Mouse (Mus musculus) liver, embryonic 15.5 days (tissue): Measurements from ENCODE around the gene Zfp358. TPM values are rescaled to one million over a fixed set of nuclear protein-coding genes. Genes with fewer than 3 reads are reported as not detected.
A peak's percentile ranks its signal among the peaks of the same experiment; 100 is the strongest.

Experiments used
- ATAC-seq: fragments of 200-750 bp; cut with Nextera tagmentation; 2 replicates; pipeline ENCODE4 v1.8.0; 2017; ENCODE audit warnings: moderate number of reproducible peaks, mild to moderate bottlenecking, moderate library complexity; ENCODE audit not compliant: insufficient read depth
- H3K27ac ChIP-seq: fragments of 300-500 bp; sonication (generic); replicated peaks from 2 replicates; pipeline ENCODE4 v1.5.1; 2015; ENCODE audit warnings: mild to moderate bottlenecking, inconsistent platforms
- H3K27me3 ChIP-seq: fragments of 300-500 bp; sonication (generic); 2 replicates; pipeline ENCODE4 v1.6.1; 2015; ENCODE audit warnings: mild to moderate bottlenecking, inconsistent platforms
- H3K36me3 ChIP-seq: fragments of 300-500 bp; sonication (generic); replicated peaks from 2 replicates; pipeline ENCODE4 v1.6.1; 2015; ENCODE audit warnings: moderate library complexity, mild to moderate bottlenecking, inconsistent platforms
- H3K4me1 ChIP-seq: fragments of 300-500 bp; sonication (generic); replicated peaks from 2 replicates; pipeline ENCODE4 v1.6.1; 2015; ENCODE audit warnings: inconsistent platforms
- H3K4me2 ChIP-seq: fragments of 300-500 bp; sonication (generic); 2 replicates; pipeline ENCODE4 v1.6.1; 2015; ENCODE audit warnings: moderate library complexity, mild to moderate bottlenecking, inconsistent platforms
- H3K4me3 ChIP-seq: fragments of 300-500 bp; sonication (generic); replicated peaks from 2 replicates; pipeline ENCODE4 v1.5.1; 2015; ENCODE audit warnings: mild to moderate bottlenecking, inconsistent platforms
- H3K9ac ChIP-seq: fragments of 300-500 bp; sonication (generic); 2 replicates; pipeline ENCODE4 v1.6.1; 2015; ENCODE audit warnings: moderate library complexity, mild to moderate bottlenecking, inconsistent platforms
- H3K9me3 ChIP-seq: fragments of 300-500 bp; sonication (generic); replicated peaks from 2 replicates; pipeline ENCODE4 v1.6.1; 2016; ENCODE audit warnings: inconsistent platforms
- WGBS: fragments of 180-500 bp; shearing (Covaris S2); methylation state at CpG from one replicate; pipeline ENCODE4 v1.1.7; 2015; ENCODE audit warnings: mixed read lengths; ENCODE audit not compliant: insufficient replicate concordance; 5-methylcytosine and 5-hydroxymethylcytosine counted together
- polyA plus RNA-seq: library from polyadenylated mRNA; unstranded; fragments of >200 nt; fragmentation: Nextera tagmentation; extraction: Ambion mirVana; gene quantifications from 2 replicates; pipeline ENCODE4 v1.2.1, GENCODE M21; 2015

Gene Zfp358
- polyA plus RNA-seq, 1 experiment from 2014 or later, result 4.8 TPM

- Histone ChIP-seq H3K27ac (no peak overlapping the region), H3K9me3 (no peaks in the 10 kb centered on the region), H3K27me3 (no peaks in the 10 kb centered on the region), H3K9ac (no peak overlapping the region), H3K36me3 (peaks cover 35% of the 10 kb centered on the region), H3K4me1 (peaks cover 6% of the 10 kb centered on the region), H3K4me2 (no peak overlapping the region), H3K4me3 (no peak overlapping the region)
- no peak for ATAC-seq
- 69% methylated on average over 5 of the region's 5 CpGs for WGBS
Measured at GRCm38 (mm10) chr8:3530816-3531215, 37.9 kb downstream of the Zfp358 start.

DNA sequence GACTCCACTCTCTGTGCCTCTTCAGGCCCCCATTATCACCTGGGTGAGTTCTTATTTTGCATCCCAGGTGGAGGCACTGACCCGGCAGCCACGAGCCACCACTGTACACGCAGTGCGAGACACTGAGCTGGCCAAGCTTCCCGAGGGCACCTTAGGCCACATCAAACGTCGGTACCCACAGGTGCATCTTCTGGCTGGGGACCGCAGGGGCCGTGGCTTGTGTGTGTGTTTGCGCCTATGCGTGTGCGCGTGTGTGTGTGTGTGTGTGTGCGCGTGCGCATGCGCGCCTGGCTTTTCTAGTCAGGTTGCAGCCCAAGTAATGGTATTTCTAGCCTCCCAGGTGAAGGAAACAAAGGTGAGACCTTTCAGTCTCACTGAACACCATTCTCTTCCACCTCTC lies 39.0 kb downstream of the Zfp358 start:
- H3K4me2 ChIP-seq, result no peak overlapping the region
- no peak overlapping the region for H3K27ac ChIP-seq
- ATAC-seq, result no peak
- H3K4me3 ChIP-seq, result no peak overlapping the region
- H3K36me3 ChIP-seq, result peaks cover 27% of the 10 kb centered on the region
- WGBS, result 86% methylated on average over 18 of the region's 18 CpGs
- no peaks in the 10 kb centered on the region for H3K9me3 ChIP-seq
- no peaks in the 10 kb centered on the region for H3K27me3 ChIP-seq
- no peak overlapping the region for H3K9ac ChIP-seq
- H3K4me1 ChIP-seq, result peaks cover 15% of the 10 kb centered on the region

DNA sequence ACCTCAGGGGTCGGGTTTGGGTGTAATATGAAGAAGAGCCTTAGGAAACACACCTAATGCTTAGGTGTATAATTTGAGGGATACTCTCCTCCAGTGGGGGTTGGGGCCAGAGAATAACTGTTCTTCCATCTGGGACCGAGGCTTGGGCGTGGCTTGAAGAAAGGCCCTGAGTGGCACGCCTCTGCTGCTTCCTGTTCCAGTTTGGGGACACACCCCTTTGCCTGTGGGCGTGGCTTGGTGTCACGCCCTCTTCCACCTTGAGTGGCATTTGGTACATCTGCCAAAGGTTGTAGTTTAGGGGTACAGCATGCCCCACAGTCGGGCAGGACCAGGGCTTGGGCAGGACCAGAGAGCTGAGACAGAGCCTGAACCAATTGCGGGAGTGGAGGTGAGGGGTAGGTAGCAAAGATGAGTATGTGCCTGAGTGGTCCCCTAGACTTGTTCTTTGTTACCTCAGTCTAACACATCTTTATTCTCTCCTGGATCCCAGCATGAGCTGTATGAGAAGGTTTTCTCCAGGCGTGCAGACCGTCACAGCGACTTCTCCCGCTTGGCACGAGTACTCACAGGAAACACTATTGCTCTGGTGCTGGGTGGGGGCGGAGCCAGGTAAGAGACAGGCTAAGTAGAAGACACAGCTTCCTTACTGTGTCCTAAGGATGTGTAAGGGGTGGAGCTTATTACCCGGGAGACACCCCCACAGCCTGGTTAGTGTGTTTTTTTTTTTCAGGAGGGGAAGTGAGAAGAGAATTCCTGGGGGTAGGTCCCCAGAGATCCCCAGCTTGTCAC lies 43.3 kb downstream of the Zfp358 start:
- Histone ChIP-seq H3K9me3 (no peaks in the 10 kb centered on the region), H3K27ac (no peak overlapping the region), H3K27me3 (no peaks in the 10 kb centered on the region), H3K36me3 (peaks cover 59% of the 10 kb centered on the region), H3K4me1 (peaks cover 15% of the 10 kb centered on the region), H3K9ac (no peak overlapping the region), H3K4me3 (no peak overlapping the region), H3K4me2 (peak overlapping the region; percentile 34; the same call in 1 of the 2 replicates)
- WGBS, result 45% methylated on average over 15 of the region's 15 CpGs
- peak; percentile 81 for ATAC-seq

GRCm38 (mm10) chr8:3536940-3537339 lies 44.0 kb downstream of the Zfp358 start:
- no peak overlapping the region for H3K4me3 ChIP-seq
- no peaks in the 10 kb centered on the region for H3K9me3 ChIP-seq
- H3K36me3 ChIP-seq, result peaks cover 59% of the 10 kb centered on the region
- no peak overlapping the region for H3K27ac ChIP-seq
- H3K9ac ChIP-seq, result no peak overlapping the region
- H3K4me2 ChIP-seq, result no peak overlapping the region
- H3K4me1 ChIP-seq, result peaks cover 15% of the 10 kb centered on the region
- no peak for ATAC-seq
- WGBS, result 85% methylated on average over 9 of the region's 9 CpGs
- no peaks in the 10 kb centered on the region for H3K27me3 ChIP-seq

GRCm38 (mm10) chr8:3537666-3538065 lies 44.7 kb downstream of the Zfp358 start:
- Histone ChIP-seq H3K4me2 (no peak overlapping the region), H3K9ac (no peak overlapping the region), H3K27ac (no peak overlapping the region), H3K9me3 (no peaks in the 10 kb centered on the region), H3K4me3 (no peak overlapping the region), H3K27me3 (no peaks in the 10 kb centered on the region), H3K36me3 (peaks cover 59% of the 10 kb centered on the region), H3K4me1 (peaks cover 15% of the 10 kb centered on the region)
- no peak for ATAC-seq
- 91% methylated on average over 26 of the region's 26 CpGs for WGBS

DNA sequence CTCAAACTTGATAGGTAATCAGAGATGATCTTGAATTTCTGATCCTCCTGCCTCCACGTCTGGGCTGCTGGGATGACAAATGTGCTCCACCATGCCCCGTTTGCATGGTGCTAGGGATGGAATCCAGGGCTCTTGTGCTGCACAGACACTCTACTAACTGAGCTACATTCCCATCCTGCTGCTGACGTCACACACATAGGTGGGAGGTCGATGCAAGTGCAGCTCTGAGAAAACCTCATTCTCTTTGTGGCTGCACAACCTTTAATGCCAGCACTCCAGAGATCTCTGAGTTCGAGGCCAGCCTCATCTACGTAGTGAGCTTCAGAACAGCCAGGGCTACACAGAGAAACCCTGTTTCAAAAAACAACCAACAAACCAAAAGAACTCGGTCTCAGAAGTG lies 46.2 kb downstream of the Zfp358 start:
- H3K27me3 ChIP-seq, result no peaks in the 10 kb centered on the region
- no peaks in the 10 kb centered on the region for H3K9me3 ChIP-seq
- peaks cover 15% of the 10 kb centered on the region for H3K4me1 ChIP-seq
- H3K4me3 ChIP-seq, result no peak overlapping the region
- H3K4me2 ChIP-seq, result no peak overlapping the region
- peaks cover 65% of the 10 kb centered on the region for H3K36me3 ChIP-seq
- ATAC-seq, result no peak
- H3K9ac ChIP-seq, result no peak overlapping the region
- WGBS, result 69% methylated on average over 7 of the region's 7 CpGs
- no peak overlapping the region for H3K27ac ChIP-seq

DNA sequence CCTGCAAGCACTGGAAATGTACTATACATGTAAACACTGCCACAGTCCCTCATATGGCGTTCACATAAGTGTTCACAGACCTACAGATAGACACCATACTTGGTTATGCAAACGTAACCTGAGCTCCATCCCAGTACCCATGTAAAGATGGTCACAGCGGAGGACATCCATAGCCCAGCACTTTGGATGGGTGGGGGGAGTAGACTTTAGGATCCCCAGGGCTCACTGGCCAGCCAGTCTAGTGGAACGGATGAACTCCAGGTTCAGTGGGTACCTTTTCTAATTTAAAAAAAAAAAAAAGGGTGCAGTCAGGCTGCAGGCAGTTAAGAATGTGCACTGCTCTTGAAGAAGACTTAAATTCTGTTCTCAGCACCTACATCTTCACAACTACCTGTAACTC lies 47.1 kb downstream of the Zfp358 start:
- H3K27me3 ChIP-seq, result no peaks in the 10 kb centered on the region
- H3K4me1 ChIP-seq, result peaks cover 15% of the 10 kb centered on the region
- no peak overlapping the region for H3K9ac ChIP-seq
- WGBS, result 84% methylated on average over 4 of the region's 4 CpGs
- H3K4me2 ChIP-seq, result no peak overlapping the region
- no peak for ATAC-seq
- H3K4me3 ChIP-seq, result no peak overlapping the region
- no peak overlapping the region for H3K27ac ChIP-seq
- H3K9me3 ChIP-seq, result no peaks in the 10 kb centered on the region
- peaks cover 72% of the 10 kb centered on the region for H3K36me3 ChIP-seq

- WGBS, result 81% methylated on average over 2 of the region's 2 CpGs
- ATAC-seq, result no peak
Measured at GRCm38 (mm10) chr8:3546511-3546910, 53.6 kb downstream of the Zfp358 start.

More at GRCm38 (mm10) chr8:3546511-3546910, 53.6 kb downstream of the Zfp358 start:
- Histone ChIP-seq H3K9me3 (no peaks in the 10 kb centered on the region), H3K27ac (no peak overlapping the region), H3K4me2 (no peak overlapping the region), H3K4me1 (no peaks in the 10 kb centered on the region), H3K36me3 (peaks cover 28% of the 10 kb centered on the region), H3K27me3 (no peaks in the 10 kb centered on the region), H3K9ac (no peak overlapping the region), H3K4me3 (no peak overlapping the region)

Other genes with a start within 250 kb of the Zfp358 start
- 20.5 and 25.7 TPM in 2 replicates for gene Insr, start 213.5 kb upstream of the Zfp358 start, polyA plus RNA-seq
- 1.2 TPM in 2 replicates for gene A430078G23Rik, start 139.7 kb upstream of the Zfp358 start, polyA plus RNA-seq
- 1.8 and 2.2 TPM in 2 replicates for gene Arhgef18, start 100.1 kb upstream of the Zfp358 start, polyA plus RNA-seq
- gene Pex11g, start 25.5 kb upstream of the Zfp358 start, polyA plus RNA-seq, result 6.7 and 8.0 TPM in 2 replicates
- gene Tex45, start 22.3 kb upstream of the Zfp358 start, polyA plus RNA-seq, result not detected in 2 replicates
- gene Mcoln1, start 7.3 kb downstream of the Zfp358 start, polyA plus RNA-seq, result 21.4 and 25.0 TPM in 2 replicates
- 9.2 and 11.9 TPM in 2 replicates for gene Pnpla6, start 22.2 kb downstream of the Zfp358 start, polyA plus RNA-seq
- 4.3 and 4.4 TPM in 2 replicates for gene C330021F23Rik, start 74.9 kb downstream of the Zfp358 start, polyA plus RNA-seq
- gene Camsap3, start 94.2 kb downstream of the Zfp358 start, polyA plus RNA-seq, result 1.7 and 1.9 TPM in 2 replicates
- 27.3 and 31.0 TPM in 2 replicates for gene Xab2, start 128.2 kb downstream of the Zfp358 start, polyA plus RNA-seq
- gene Pet100, start 128.4 kb downstream of the Zfp358 start, polyA plus RNA-seq, result 49.8 and 72.1 TPM in 2 replicates
- gene Pcp2, start 132.4 kb downstream of the Zfp358 start, polyA plus RNA-seq, result 0.09 and 0.22 TPM in 2 replicates
- 49.8 and 50.7 TPM in 2 replicates for gene Stxbp2, start 137.8 kb downstream of the Zfp358 start, polyA plus RNA-seq
- gene Retn, start 162.6 kb downstream of the Zfp358 start, polyA plus RNA-seq, result not detected in 2 replicates
- gene Mcemp1, start 172.6 kb downstream of the Zfp358 start, polyA plus RNA-seq, result 8.2 and 8.9 TPM in 2 replicates
- 2.6 and 3.5 TPM in 2 replicates for gene Fcor, start 179.2 kb downstream of the Zfp358 start, polyA plus RNA-seq
- 13.2 and 15.1 TPM in 2 replicates for gene Trappc5, start 183.2 kb downstream of the Zfp358 start, polyA plus RNA-seq
- 0.05 and 0.08 TPM in 2 replicates for gene Fcer2a, start 201.0 kb downstream of the Zfp358 start, polyA plus RNA-seq
- 6.7 and 9.3 TPM in 2 replicates for gene Clec4g, start 227.5 kb downstream of the Zfp358 start, polyA plus RNA-seq